In genomic region chr1:171619001-171619400, GRCm38 (mm10) we compare ENCODE assay signal across 11 mouse cellular contexts. TPM values are rescaled to one million over a fixed set of nuclear protein-coding genes. Genes with fewer than 3 reads are reported as not detected.
DNase-seq lines count a peak whose midpoint lies in the region; ATAC-seq lines count a peak whose summit lies in the region.
"Had no signal": no experiment of that assay in that cellular context is flagged by ENCODE, and none has a peak within 500 bp of the region (broad histone marks: within the 10 kb centered on the region; RNA-seq: fewer than 3 reads in every experiment).

No protein-coding gene starts in this region.

- no peaks in the 10 kb centered on the region for H3K27me3 ChIP-seq in liver, embryonic 13.5 days
- H3K27me3 ChIP-seq in hindbrain, embryonic 11.5 days (ENCODE audit: control insufficient read depth, insufficient read depth, low read length), result no peaks in the 10 kb centered on the region

- H3K9ac ChIP-seq in liver, embryonic 13.5 days, result no peak overlapping the region
- H3K9ac ChIP-seq in hindbrain, embryonic 11.5 days (ENCODE audit: low read depth, low read length), result no peak overlapping the region

- peak; percentile 35 to 68 for DNase-seq in heart, adult 9 months (ENCODE audit: low spot score in 2 of 2)
- no peak for DNase-seq in heart, postnatal 4 days
- DNase-seq in NIH3T3 (ENCODE audit: low read depth), result peak; percentile 20
- DNase-seq in liver, embryonic 13.5 days, result no peak
- peak; percentile 49 to 56 for DNase-seq in right cerebral cortex, postnatal 10 days (ENCODE audit: low spot score in 2 of 2)
- no peak for DNase-seq in cerebellum, adult 9-11 months
- no peak for DNase-seq in hindbrain, embryonic 11.5 days (ENCODE audit: low spot score)
- DNase-seq in ovary, postnatal 36 days (ENCODE audit: low spot score), result no peak

- H3K4me1 ChIP-seq in liver, embryonic 13.5 days (replicated peaks), result no peaks in the 10 kb centered on the region
- no peaks in the 10 kb centered on the region for H3K4me1 ChIP-seq in hindbrain, embryonic 11.5 days (replicated peaks; ENCODE audit: control insufficient read depth, insufficient read depth, low read length)
- H3K4me1 ChIP-seq: midbrain, embryonic 10.5 days had no signal

- no peaks in the 10 kb centered on the region for H3K36me3 ChIP-seq in liver, embryonic 13.5 days
- no peaks in the 10 kb centered on the region for H3K36me3 ChIP-seq in hindbrain, embryonic 11.5 days (ENCODE audit: control insufficient read depth, insufficient read depth, low read length)
- H3K36me3 ChIP-seq: midbrain, embryonic 10.5 days had no signal

- H3K9me3 ChIP-seq in liver, embryonic 13.5 days (replicated peaks), result no peaks in the 10 kb centered on the region
- no peaks in the 10 kb centered on the region for H3K9me3 ChIP-seq in hindbrain, embryonic 11.5 days (ENCODE audit: control insufficient read depth, low read length)
- H3K9me3 ChIP-seq: midbrain, embryonic 10.5 days had no signal

- no peak overlapping the region for H3K4me2 ChIP-seq in liver, embryonic 13.5 days
- H3K4me2 ChIP-seq in hindbrain, embryonic 11.5 days (replicated peaks; ENCODE audit: low read depth, low read length), result no peak overlapping the region

- no peak overlapping the region for H3K27ac ChIP-seq in liver, embryonic 13.5 days
- H3K27ac ChIP-seq in hindbrain, embryonic 11.5 days (ENCODE audit: low read depth, low read length), result no peak overlapping the region
- H3K27ac ChIP-seq: midbrain, embryonic 10.5 days had no signal

- WGBS in liver, embryonic 13.5 days (ENCODE audit: insufficient replicate concordance), result 50% methylated on average over 8 of the region's 8 CpGs
- 81% methylated on average over 8 of the region's 8 CpGs for WGBS in hindbrain, embryonic 11.5 days

- ATAC-seq in liver, embryonic 13.5 days (ENCODE audit: low read depth), result peak; percentile 34; the same call in 1 of the 2 replicates
- ATAC-seq in hindbrain, embryonic 11.5 days (ENCODE audit: low FRiP score), result no peak

- H3K4me3 ChIP-seq in liver, embryonic 13.5 days (replicated peaks), result no peak overlapping the region
- no peak overlapping the region for H3K4me3 ChIP-seq in hindbrain, embryonic 11.5 days (ENCODE audit: low read depth, low read length)
- H3K4me3 ChIP-seq: midbrain, embryonic 10.5 days had no signal

RNA-seq across cellular contexts. Expression of gene Ly9, which starts 11.8 kb away (rescaled TPM):
- total RNA-seq in heart, postnatal 4 days (2021), result under 1 TPM; 0.25 to 0.33 TPM
- 0.95 and 1.4 TPM in 2 replicates for polyA plus RNA-seq in liver, embryonic 13.5 days (2015; fragmentation: Nextera tagmentation; extraction: Ambion mirVana)
- polyA plus RNA-seq in hindbrain, embryonic 11.5 days (2014; fragmentation: Nextera tagmentation; extraction: Ambion mirVana), result not detected in 2 replicates
- polyA plus RNA-seq: midbrain, embryonic 10.5 days had no signal

RNA-seq across cellular contexts. Expression of gene Slamf7, which starts 33.8 kb away (rescaled TPM):
- not detected for total RNA-seq in heart, postnatal 4 days (2021)
- polyA plus RNA-seq in liver, embryonic 13.5 days (2015; fragmentation: Nextera tagmentation; extraction: Ambion mirVana), result not detected in 2 replicates
- not detected in 2 replicates for polyA plus RNA-seq in hindbrain, embryonic 11.5 days (2014; fragmentation: Nextera tagmentation; extraction: Ambion mirVana)
- total RNA-seq: ES-E14; layer of hippocampus, postnatal 10 days had no signal
- polyA plus RNA-seq: midbrain, embryonic 10.5 days had no signal

Comparison
In these comparisons a context has a peak if more than half of its experiments do, and no peak if none do; other contexts are left out.
1. DNase-seq: peak in heart, adult 9 months (2 of 2), NIH3T3 (single experiment) and right cerebral cortex, postnatal 10 days (2 of 2); none in heart, postnatal 4 days (single experiment), liver, embryonic 13.5 days (single experiment), cerebellum, adult 9-11 months (single experiment), hindbrain, embryonic 11.5 days (single experiment) and ovary, postnatal 36 days (single experiment).